Mouse (Mus musculus) heart, embryonic 14.5 days (tissue): ENCODE results near the gene Nckap1l. TPM values are rescaled to one million over a fixed set of nuclear protein-coding genes. Genes with fewer than 3 reads are reported as not detected.

ENCODE experiments used
- ATAC-seq: fragments of 200-750 bp; cut with Nextera tagmentation; 2 replicates; pipeline ENCODE4 v1.8.0; 2017; ENCODE audit warnings: low read depth, moderate TSS enrichment; ENCODE audit not compliant: insufficient number of reproducible peaks, insufficient read depth, low FRiP score
- H3K27ac ChIP-seq, 2 experiments: fragments of 200-500 bp in 1 of 2; fragments of 300-500 bp in 1 of 2; sonication (generic) in 1 of 2; replicated peaks in 1 of 2; 2 replicates each; pipeline ENCODE4 v1.5.1; 2012 to 2014; ENCODE audit warnings: low read depth in 2 of 2, low read length in 2 of 2, control low read depth in 1 of 2, mild to moderate bottlenecking in 1 of 2, mixed read lengths in 1 of 2; ENCODE audit not compliant: control insufficient read depth in 1 of 2, insufficient read depth in 1 of 2
- H3K27me3 ChIP-seq: fragments of 300-500 bp; sonication (generic); 2 replicates; pipeline ENCODE4 v1.6.1; 2014; ENCODE audit warnings: mild to moderate bottlenecking, low read length, control low read depth; ENCODE audit not compliant: control insufficient read depth, insufficient read depth
- H3K36me3 ChIP-seq: fragments of 300-500 bp; sonication (generic); 2 replicates; pipeline ENCODE4 v1.6.1; 2014; ENCODE audit warnings: mild to moderate bottlenecking, control low read depth, low read length, mixed read lengths; ENCODE audit not compliant: control insufficient read depth, insufficient read depth
- H3K4me1 ChIP-seq, 2 experiments: fragments of 200-500 bp in 1 of 2; fragments of 300-500 bp in 1 of 2; sonication (generic) in 1 of 2; 2 replicates each; pipeline ENCODE4 v1.6.1; 2012 to 2014; ENCODE audit warnings: low read length in 2 of 2, control low read depth in 1 of 2, mixed read lengths in 1 of 2; ENCODE audit not compliant: control insufficient read depth in 2 of 2, insufficient read depth in 2 of 2
- H3K4me2 ChIP-seq: fragments of 300-500 bp; sonication (generic); 2 replicates; pipeline ENCODE4 v1.6.1; 2014; ENCODE audit warnings: mild to moderate bottlenecking, low read length
- H3K4me3 ChIP-seq, 2 experiments: fragments of 200-500 bp in 1 of 2; fragments of 300-500 bp in 1 of 2; sonication (generic) in 1 of 2; 2 replicates each; pipeline ENCODE4 v1.5.1; 2012 to 2014; ENCODE audit warnings: low read length in 2 of 2, mild to moderate bottlenecking in 2 of 2, control low read depth in 1 of 2, low read depth in 1 of 2, moderate library complexity in 1 of 2; ENCODE audit not compliant: control insufficient read depth in 1 of 2, insufficient read depth in 1 of 2
- H3K9ac ChIP-seq: fragments of 300-500 bp; sonication (generic); 2 replicates; pipeline ENCODE4 v1.6.1; 2014; ENCODE audit warnings: mild to moderate bottlenecking, low read length
- H3K9me3 ChIP-seq: fragments of 300-500 bp; sonication (generic); 2 replicates; pipeline ENCODE4 v1.6.1; 2016; ENCODE audit warnings: low read length, control low read depth; ENCODE audit not compliant: control insufficient read depth
- WGBS: fragments of 180-500 bp; shearing (Covaris S2); extraction: QIAGEN DNeasy Blood & Tissue Kit; methylation state at CpG from one replicate; pipeline ENCODE4 v1.1.7; 2014; 5-methylcytosine and 5-hydroxymethylcytosine counted together
- polyA plus RNA-seq: library from polyadenylated mRNA; unstranded; fragments of >200 nt; fragmentation: Nextera tagmentation; extraction: Ambion mirVana; gene quantifications from 2 replicates; pipeline ENCODE4 v1.2.1, GENCODE M21; 2014

Nckap1l gene
- polyA plus RNA-seq, 1 experiment from 2014 or later: 1.9 TPM

- Histone ChIP-seq H3K27ac (no peak overlapping the region), H3K27me3 (no peaks in the 10 kb centered on the region), H3K4me3 (no peak overlapping the region), H3K4me1 (no peaks in the 10 kb centered on the region), H3K4me2 (no peak overlapping the region), H3K9ac (no peak overlapping the region), H3K9me3 (no peaks in the 10 kb centered on the region), H3K36me3 (no peaks in the 10 kb centered on the region)
- ATAC-seq: no peak
- WGBS: 67% methylated on average over 7 of the region's 7 CpGs
Measured at GRCm38 (mm10) chr15:103462539-103463261, 9.1 kb downstream of the Nckap1l start.

- H3K4me1 ChIP-seq: peaks cover 0 to 8% of the 10 kb centered on the region in 2 experiments; a peak in 2 of 4 replicates
- no peaks in the 10 kb centered on the region for H3K27me3 ChIP-seq
- no peak for ATAC-seq
- H3K9ac ChIP-seq: no peak overlapping the region
- H3K27ac ChIP-seq: no peak overlapping the region
- no peaks in the 10 kb centered on the region for H3K36me3 ChIP-seq
- H3K4me2 ChIP-seq: no peak overlapping the region
- WGBS: 75% methylated on average over 7 of the region's 7 CpGs
- no peaks in the 10 kb centered on the region for H3K9me3 ChIP-seq
- no peak overlapping the region for H3K4me3 ChIP-seq
Measured at GRCm38 (mm10) chr15:103471488-103472194, 18.0 kb downstream of the Nckap1l start.

- H3K36me3 ChIP-seq: no peaks in the 10 kb centered on the region
- no peaks in the 10 kb centered on the region for H3K27me3 ChIP-seq
- 78% methylated on average over 3 of the region's 3 CpGs for WGBS
Measured at GRCm38 (mm10) chr15:103472265-103472664, 18.7 kb downstream of the Nckap1l start.

DNA sequence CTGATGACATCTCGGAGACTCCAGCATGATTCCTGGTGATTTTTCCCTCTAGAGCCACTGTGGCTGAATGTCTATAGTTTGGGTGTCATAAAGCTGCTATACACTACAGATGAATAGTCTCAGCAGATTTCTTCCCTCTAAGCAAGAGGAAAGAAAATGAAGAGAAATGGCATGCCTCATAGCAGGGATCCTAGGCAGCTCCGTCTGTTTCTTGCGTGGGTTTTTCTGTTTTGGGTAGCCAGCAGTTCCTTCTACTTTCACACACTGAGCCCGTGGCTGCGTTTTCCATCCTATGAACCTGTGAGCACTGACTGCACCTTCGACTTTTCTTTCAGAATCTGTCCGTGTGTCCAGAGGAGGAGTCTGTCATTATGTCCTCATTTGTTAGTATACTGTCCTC, 19.6 kb downstream of the Nckap1l start:
- no peaks in the 10 kb centered on the region for H3K27me3 ChIP-seq
- no peaks in the 10 kb centered on the region for H3K9me3 ChIP-seq
- no peak overlapping the region for H3K27ac ChIP-seq
- H3K36me3 ChIP-seq: no peaks in the 10 kb centered on the region
- no peak overlapping the region for H3K4me3 ChIP-seq
- ATAC-seq: no peak
- no peak overlapping the region for H3K4me2 ChIP-seq
- whole genome bisulfite sequencing: 83% methylated on average over 7 of the region's 7 CpGs
- H3K4me1 ChIP-seq: peaks cover 0 to 8% of the 10 kb centered on the region in 2 experiments; a peak in 2 of 4 replicates
- no peak overlapping the region for H3K9ac ChIP-seq

More at GRCm38 (mm10) chr15:103472265-103472664, 18.7 kb downstream of the Nckap1l start:
- Histone ChIP-seq H3K9ac (no peak overlapping the region), H3K27ac (no peak overlapping the region), H3K4me3 (no peak overlapping the region), H3K4me1 (peaks cover 0 to 8% of the 10 kb centered on the region in 2 experiments; a peak in 2 of 4 replicates), H3K4me2 (no peak overlapping the region), H3K9me3 (no peaks in the 10 kb centered on the region)
- ATAC-seq: no peak

GRCm38 (mm10) chr15:103473769-103474168, 20.2 kb downstream of the Nckap1l start:
- peaks cover 0 to 8% of the 10 kb centered on the region in 2 experiments; a peak in 2 of 4 replicates for H3K4me1 ChIP-seq
- no peak for ATAC-seq
- H3K9ac ChIP-seq: no peak overlapping the region
- H3K27me3 ChIP-seq: no peaks in the 10 kb centered on the region
- no peak overlapping the region for H3K4me2 ChIP-seq
- H3K27ac ChIP-seq: no peak overlapping the region
- 87% methylated on average over 5 of the region's 5 CpGs for WGBS
- H3K9me3 ChIP-seq: no peaks in the 10 kb centered on the region
- no peak overlapping the region for H3K4me3 ChIP-seq
- H3K36me3 ChIP-seq: no peaks in the 10 kb centered on the region

- Histone ChIP-seq H3K4me2 (no peak overlapping the region), H3K9me3 (no peaks in the 10 kb centered on the region), H3K27me3 (no peaks in the 10 kb centered on the region; the same call in 1 of the 2 replicates), H3K9ac (no peak overlapping the region), H3K27ac (no peak overlapping the region), H3K4me1 (no peaks in the 10 kb centered on the region), H3K4me3 (no peak overlapping the region), H3K36me3 (no peaks in the 10 kb centered on the region)
- no peak for ATAC-seq
- 47% methylated on average over 1 of the region's 1 CpGs for WGBS
Measured at GRCm38 (mm10) chr15:103479080-103479606, 25.5 kb downstream of the Nckap1l start.

DNA sequence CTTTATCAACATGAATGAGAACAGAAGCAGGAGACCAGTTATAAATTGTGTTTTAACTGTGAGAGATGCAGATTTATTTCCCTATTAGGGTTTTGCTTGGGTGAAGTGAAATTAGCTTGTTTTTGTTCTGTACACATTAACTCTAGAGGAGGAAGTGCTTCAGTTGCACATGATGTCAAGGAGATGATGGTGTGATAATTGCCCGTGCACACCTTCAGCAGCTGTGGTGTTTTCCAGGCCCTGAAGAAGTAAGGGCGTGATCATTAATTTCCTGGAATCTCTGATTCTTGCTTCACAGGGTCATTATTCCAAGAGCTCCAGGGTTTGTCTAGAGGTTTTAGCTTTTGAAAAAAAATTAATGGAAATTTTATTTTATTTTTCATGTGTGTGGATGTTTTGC, 26.5 kb downstream of the Nckap1l start:
- H3K4me3 ChIP-seq: no peak overlapping the region
- no peaks in the 10 kb centered on the region for H3K9me3 ChIP-seq
- no peaks in the 10 kb centered on the region for H3K36me3 ChIP-seq
- no peaks in the 10 kb centered on the region; the same call in 1 of the 2 replicates for H3K27me3 ChIP-seq
- WGBS: 59% methylated on average over 2 of the region's 2 CpGs
- no peak overlapping the region for H3K4me2 ChIP-seq
- no peak overlapping the region for H3K27ac ChIP-seq
- H3K4me1 ChIP-seq: no peaks in the 10 kb centered on the region
- ATAC-seq: no peak
- H3K9ac ChIP-seq: no peak overlapping the region
